Mouse (Mus musculus) forebrain, embryonic 15.5 days (tissue): ENCODE measurements around the gene Pon1. TPM values are rescaled to one million over a fixed set of nuclear protein-coding genes. Genes with fewer than 3 reads are reported as not detected.
A peak's percentile ranks its signal among the peaks of the same experiment; 100 is the strongest.

Source experiments
- ATAC-seq: fragments of 200-750 bp; cut with Nextera tagmentation; replicated peaks from 2 replicates; pipeline ENCODE4 v1.8.0; 2017; ENCODE audit warnings: mild to moderate bottlenecking, moderate TSS enrichment, moderate library complexity
- H3K27ac ChIP-seq: fragments of 300-500 bp; sonication (generic); replicated peaks from 2 replicates; pipeline ENCODE4 v1.5.1; 2015; ENCODE audit warnings: mild to moderate bottlenecking, inconsistent platforms
- H3K27me3 ChIP-seq: fragments of 300-500 bp; sonication (generic); 2 replicates; pipeline ENCODE4 v1.6.1; 2015; ENCODE audit warnings: inconsistent platforms
- H3K36me3 ChIP-seq: fragments of 300-500 bp; sonication (generic); 2 replicates; pipeline ENCODE4 v1.6.1; 2015; ENCODE audit warnings: mild to moderate bottlenecking, inconsistent platforms
- H3K4me1 ChIP-seq: fragments of 300-500 bp; sonication (generic); 2 replicates; pipeline ENCODE4 v1.6.1; 2015; ENCODE audit warnings: inconsistent platforms
- H3K4me2 ChIP-seq: fragments of 300-500 bp; sonication (generic); replicated peaks from 2 replicates; pipeline ENCODE4 v1.6.1; 2015; ENCODE audit warnings: mild to moderate bottlenecking, inconsistent platforms
- H3K4me3 ChIP-seq: fragments of 300-500 bp; sonication (generic); 2 replicates; pipeline ENCODE4 v1.5.1; 2015; ENCODE audit warnings: mild to moderate bottlenecking, inconsistent platforms
- H3K9ac ChIP-seq: fragments of 300-500 bp; sonication (generic); replicated peaks from 2 replicates; pipeline ENCODE4 v1.6.1; 2015; ENCODE audit warnings: mild to moderate bottlenecking, inconsistent platforms
- H3K9me3 ChIP-seq: fragments of 300-500 bp; sonication (generic); 2 replicates; pipeline ENCODE4 v1.6.1; 2016; ENCODE audit warnings: inconsistent platforms
- WGBS: fragments of 180-500 bp; shearing (Covaris S2); methylation state at CpG from one replicate; pipeline ENCODE4 v1.1.7; 2015; ENCODE audit warnings: mixed read lengths; 5-methylcytosine and 5-hydroxymethylcytosine counted together
- polyA plus RNA-seq: library from polyadenylated mRNA; unstranded; fragments of >200 nt; fragmentation: Nextera tagmentation; extraction: Ambion mirVana; gene quantifications from 2 replicates; pipeline ENCODE4 v1.2.1, GENCODE M21; 2015

Gene Pon1
- polyA plus RNA-seq, 1 experiment from 2014 or later: 1.1 TPM

DNA sequence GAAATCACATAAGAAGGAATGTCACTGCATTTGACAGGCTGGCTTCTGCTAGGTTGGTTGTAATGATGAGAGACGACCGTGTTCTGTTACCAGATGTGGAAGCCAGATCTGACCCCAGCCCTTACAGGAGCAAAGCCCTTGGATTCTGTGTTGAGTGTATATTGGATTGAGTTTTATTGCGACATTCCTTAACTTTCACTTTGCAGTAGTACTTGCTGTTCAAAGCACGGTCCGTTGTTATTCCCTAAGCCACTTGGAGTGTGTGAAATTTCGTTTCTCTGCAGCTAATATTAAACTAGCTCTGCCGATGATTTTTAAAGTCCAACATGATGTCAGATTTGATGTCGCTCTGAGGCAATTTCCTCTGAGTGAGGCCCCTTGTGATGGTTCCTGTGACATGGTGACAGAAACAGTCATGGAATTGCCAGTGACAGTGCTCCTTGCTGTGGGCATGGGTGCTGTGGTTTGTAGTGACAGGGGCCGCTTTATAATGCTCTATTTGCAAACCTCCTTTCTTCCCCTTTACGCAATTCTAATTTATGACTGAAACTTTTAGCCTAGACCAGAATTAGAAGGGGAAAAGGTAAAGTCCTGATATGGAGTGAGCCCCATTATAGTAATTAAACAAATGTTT, 19.4 kb downstream of the Pon1 start:
- Histone ChIP-seq H3K27ac (no peak overlapping the region), H3K4me2 (no peak overlapping the region), H3K4me1 (peaks cover 6% of the 10 kb centered on the region; the same call in 1 of the 2 replicates), H3K36me3 (no peaks in the 10 kb centered on the region), H3K4me3 (no peak overlapping the region), H3K27me3 (no peaks in the 10 kb centered on the region), H3K9ac (no peak overlapping the region), H3K9me3 (no peaks in the 10 kb centered on the region)
- ATAC-seq: no peak
- WGBS: 93% methylated on average over 10 of the region's 10 CpGs

DNA sequence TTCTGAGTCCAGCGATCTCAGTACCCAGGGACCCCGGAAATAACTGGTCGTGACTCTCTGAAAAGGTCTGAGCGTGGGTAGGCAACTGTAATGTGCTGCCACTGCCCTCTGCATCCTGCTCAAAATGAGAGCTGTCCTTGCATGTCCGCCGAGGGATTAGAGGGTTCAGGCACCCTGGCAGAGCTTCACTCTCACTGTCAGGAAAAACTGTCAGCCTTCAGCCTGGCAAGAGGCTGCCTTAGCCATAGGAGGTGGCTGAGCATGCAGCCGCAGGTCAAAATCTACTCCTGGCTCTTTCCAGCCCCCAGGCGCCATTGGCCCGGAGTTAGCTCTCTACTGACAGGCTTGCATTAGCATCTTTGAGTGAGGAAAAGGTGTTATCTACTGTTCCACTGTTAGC, 21.2 kb downstream of the Pon1 start:
- Histone ChIP-seq H3K27ac (no peak overlapping the region), H3K4me3 (no peak overlapping the region), H3K9me3 (no peaks in the 10 kb centered on the region), H3K36me3 (no peaks in the 10 kb centered on the region), H3K9ac (no peak overlapping the region), H3K27me3 (no peaks in the 10 kb centered on the region), H3K4me1 (peaks cover 7% of the 10 kb centered on the region; the same call in 1 of the 2 replicates), H3K4me2 (no peak overlapping the region)
- no peak for ATAC-seq
- WGBS: 87% methylated on average over 9 of the region's 9 CpGs

DNA sequence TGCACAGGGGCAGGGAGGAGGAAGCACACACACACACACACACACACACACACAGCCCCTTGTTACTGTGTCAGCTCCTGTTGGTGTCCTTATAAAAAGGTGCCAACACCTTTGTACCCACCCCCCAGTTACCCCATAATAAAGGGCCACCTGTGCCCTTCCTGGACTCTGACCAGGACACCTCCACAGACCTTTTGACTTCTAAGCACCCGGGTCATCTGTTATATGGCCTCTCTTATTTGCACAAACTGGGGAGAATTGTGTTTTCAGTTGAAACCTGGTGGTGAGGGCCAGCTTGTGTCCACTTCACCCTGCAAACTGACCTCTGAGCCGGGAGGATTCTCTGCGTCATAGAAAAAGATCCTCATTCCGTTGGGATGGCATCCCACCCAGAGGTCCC, 22.3 kb downstream of the Pon1 start:
- peaks cover 14% of the 10 kb centered on the region for H3K4me1 ChIP-seq
- 93% methylated on average over 4 of the region's 4 CpGs for WGBS

DNA sequence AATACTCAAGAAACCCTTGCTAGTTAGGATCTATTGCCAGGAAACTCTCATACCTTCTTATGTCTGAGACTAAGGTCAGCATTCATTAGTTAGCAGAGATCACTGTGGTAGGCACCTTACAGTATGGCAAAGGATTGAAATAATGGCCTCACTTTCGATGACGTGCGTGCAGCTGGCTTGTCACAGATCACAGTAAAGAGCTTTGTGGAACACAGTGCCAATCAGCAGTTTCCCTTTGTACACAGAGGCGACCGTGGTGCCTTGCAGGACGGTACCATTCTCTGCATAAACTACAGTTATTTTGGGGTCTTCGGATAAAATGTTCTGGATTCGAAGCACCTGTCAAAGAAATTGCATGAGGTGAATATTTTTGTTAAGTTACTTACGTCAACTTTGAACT, 25.6 kb downstream of the Pon1 start:
- no peak overlapping the region for H3K9ac ChIP-seq
- no peaks in the 10 kb centered on the region for H3K9me3 ChIP-seq
- 38% methylated on average over 9 of the region's 9 CpGs for WGBS
- no peak overlapping the region for H3K4me3 ChIP-seq
- peaks cover 17% of the 10 kb centered on the region for H3K4me1 ChIP-seq
- H3K27ac ChIP-seq: no peak overlapping the region
- 0 out of 2 replicates have a peak, but pooled peaks have one; percentile 38 for ATAC-seq
- no peak overlapping the region for H3K4me2 ChIP-seq
- no peaks in the 10 kb centered on the region for H3K27me3 ChIP-seq
- H3K36me3 ChIP-seq: no peaks in the 10 kb centered on the region

More for the DNA sequence above, 22.3 kb downstream of the Pon1 start:
- Histone ChIP-seq H3K27ac (no peak overlapping the region), H3K36me3 (no peaks in the 10 kb centered on the region), H3K9me3 (no peaks in the 10 kb centered on the region), H3K9ac (no peak overlapping the region), H3K27me3 (no peaks in the 10 kb centered on the region), H3K4me3 (no peak overlapping the region), H3K4me2 (no peak overlapping the region)
- no peak for ATAC-seq

DNA sequence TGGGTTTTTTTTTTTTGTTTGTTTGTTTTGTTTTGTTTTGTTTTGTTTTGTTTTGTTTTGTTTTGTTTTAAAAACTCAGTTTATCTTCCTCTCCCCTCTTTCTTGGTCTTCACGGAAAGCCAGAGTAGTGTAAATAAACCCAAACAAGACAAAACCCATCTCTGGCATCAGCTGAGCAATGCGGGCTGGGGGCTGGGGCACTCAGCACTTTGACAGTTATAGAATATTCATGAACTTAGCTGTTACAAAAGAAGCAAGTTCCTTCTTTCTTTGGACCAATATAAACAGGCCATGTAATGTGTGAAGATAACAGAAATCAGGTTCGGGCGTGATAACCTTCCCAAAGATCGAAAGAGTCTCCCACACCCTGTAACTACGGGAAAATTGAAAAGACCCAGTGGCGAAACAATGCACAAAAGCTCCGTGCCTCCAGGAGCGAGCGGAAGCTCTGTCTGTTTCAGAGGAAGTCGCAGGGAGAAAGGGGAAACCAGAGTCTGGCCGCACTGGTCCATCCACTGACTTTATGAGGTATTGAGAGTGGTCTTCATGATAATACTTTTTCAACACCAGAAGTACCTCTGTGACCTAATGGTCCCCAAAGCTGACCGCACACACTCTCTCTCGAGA, 26.6 kb downstream of the Pon1 start:
- Histone ChIP-seq H3K4me2 (peak overlapping the region; percentile 34), H3K27me3 (no peaks in the 10 kb centered on the region), H3K9me3 (no peaks in the 10 kb centered on the region), H3K4me3 (peak overlapping the region; percentile 11; the same call in 1 of the 2 replicates), H3K4me1 (peaks cover 17% of the 10 kb centered on the region), H3K9ac (no peak overlapping the region), H3K36me3 (no peaks in the 10 kb centered on the region), H3K27ac (no peak overlapping the region)
- 33% methylated on average over 14 of the region's 14 CpGs for WGBS
- no peak for ATAC-seq

DNA sequence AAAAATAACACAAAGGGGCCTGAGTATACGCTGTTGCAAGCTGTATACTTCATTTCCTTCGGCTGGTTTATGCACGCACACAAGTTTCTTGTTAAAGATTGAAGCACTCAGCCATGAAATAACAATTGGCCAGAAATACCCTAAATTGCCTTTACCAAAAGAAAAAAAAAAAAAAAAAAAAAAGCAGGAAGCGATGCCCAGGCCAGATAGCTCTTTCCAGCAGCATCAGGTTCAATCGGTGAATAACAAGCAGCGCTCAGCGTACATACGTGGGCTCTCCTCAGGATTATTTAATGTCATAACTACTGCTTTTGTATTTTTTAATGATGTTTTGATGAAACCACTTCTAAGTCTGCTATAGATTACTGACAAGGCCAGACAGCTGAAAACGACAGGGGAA, 28.9 kb downstream of the Pon1 start:
- H3K36me3 ChIP-seq: peaks cover 7% of the 10 kb centered on the region; the same call in 1 of the 2 replicates
- WGBS: 35% methylated on average over 9 of the region's 9 CpGs
- no peak overlapping the region for H3K4me3 ChIP-seq
- ATAC-seq: no peak
- no peak overlapping the region for H3K4me2 ChIP-seq
- H3K9ac ChIP-seq: no peak overlapping the region
- H3K27me3 ChIP-seq: no peaks in the 10 kb centered on the region
- H3K4me1 ChIP-seq: peaks cover 17% of the 10 kb centered on the region
- H3K9me3 ChIP-seq: no peaks in the 10 kb centered on the region
- H3K27ac ChIP-seq: no peak overlapping the region

DNA sequence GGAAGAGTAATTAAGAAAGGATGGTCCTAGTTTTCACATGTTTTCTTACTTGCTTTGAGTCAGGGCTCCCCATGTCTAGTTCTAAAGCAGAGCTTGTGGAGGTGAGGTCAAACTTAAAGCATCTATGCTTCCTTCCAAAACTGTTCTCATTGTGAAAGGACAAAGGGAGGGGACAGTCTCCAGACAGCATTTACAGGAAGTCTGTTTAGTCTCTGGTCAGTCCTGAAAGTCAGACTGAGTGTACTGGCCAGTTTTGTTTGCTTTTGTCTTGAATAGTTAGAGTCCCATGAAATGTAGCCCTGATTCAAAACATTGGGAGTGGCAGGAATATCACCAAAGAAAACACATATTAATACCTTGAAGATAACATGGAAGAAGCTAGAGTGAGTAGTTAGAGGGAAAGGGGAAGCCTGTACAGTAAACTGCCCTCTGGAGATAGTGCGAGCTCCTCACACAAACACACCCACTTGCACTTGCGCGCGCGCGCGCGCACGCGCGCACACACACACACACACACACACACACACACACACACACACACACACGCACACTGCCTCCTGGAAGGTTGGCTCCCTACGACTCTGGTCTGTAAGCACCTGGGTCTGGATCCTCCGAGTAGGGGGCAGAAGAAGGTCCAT, 30.1 kb downstream of the Pon1 start:
- H3K4me3 ChIP-seq: no peak overlapping the region
- 97% methylated on average over 14 of the region's 14 CpGs for WGBS
- no peak overlapping the region for H3K27ac ChIP-seq
- H3K36me3 ChIP-seq: peaks cover 18% of the 10 kb centered on the region
- H3K27me3 ChIP-seq: no peaks in the 10 kb centered on the region
- H3K9ac ChIP-seq: no peak overlapping the region
- H3K9me3 ChIP-seq: no peaks in the 10 kb centered on the region
- no peak for ATAC-seq
- peaks cover 17% of the 10 kb centered on the region for H3K4me1 ChIP-seq
- H3K4me2 ChIP-seq: no peak overlapping the region

DNA sequence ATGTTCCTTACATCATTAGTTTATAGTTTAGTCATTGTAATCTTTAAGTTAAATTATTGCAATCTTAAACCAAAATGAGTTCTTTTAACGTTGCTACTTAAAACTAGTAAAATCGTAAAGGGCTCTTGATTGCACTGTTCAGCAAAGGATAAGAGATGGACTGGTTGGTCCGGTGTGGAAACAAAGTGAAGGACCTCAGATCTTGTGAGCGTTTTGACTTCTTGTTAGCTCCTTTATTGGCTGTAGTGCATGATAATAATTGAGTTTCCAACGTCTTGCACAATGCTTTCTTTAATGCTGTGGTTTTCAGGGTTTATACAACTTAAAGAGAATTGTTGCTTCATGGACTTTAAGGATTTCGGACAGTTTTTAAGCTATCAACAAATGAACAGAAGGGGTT, 31.7 kb downstream of the Pon1 start:
- H3K4me3 ChIP-seq: no peak overlapping the region
- peaks cover 5% of the 10 kb centered on the region for H3K4me1 ChIP-seq
- no peak for ATAC-seq
- no peaks in the 10 kb centered on the region for H3K27me3 ChIP-seq
- H3K4me2 ChIP-seq: no peak overlapping the region
- no peak overlapping the region for H3K9ac ChIP-seq
- H3K27ac ChIP-seq: no peak overlapping the region
- H3K9me3 ChIP-seq: no peaks in the 10 kb centered on the region
- 90% methylated on average over 6 of the region's 6 CpGs for WGBS
- peaks cover 20% of the 10 kb centered on the region for H3K36me3 ChIP-seq

DNA sequence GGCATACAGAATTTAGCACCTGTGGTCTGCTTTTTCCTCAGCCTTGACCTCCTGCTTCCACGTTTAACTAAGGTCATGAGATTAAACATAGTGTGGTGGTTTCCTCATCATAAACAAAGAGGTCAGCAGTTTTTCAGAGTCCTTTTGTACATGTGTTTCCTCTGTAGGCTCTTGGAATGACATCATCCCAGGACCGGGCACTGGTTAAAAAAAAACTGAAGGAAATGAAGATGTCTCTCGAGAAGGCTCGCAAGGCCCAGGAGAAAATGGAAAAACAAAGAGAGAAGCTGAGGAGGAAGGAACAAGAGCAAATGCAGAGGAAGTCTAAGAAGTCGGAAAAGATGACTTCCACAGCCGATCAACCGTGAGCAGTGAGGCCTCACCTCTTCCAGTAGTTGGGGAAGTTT, 34.4 kb downstream of the Pon1 start:
- Histone ChIP-seq H3K4me1 (no peaks in the 10 kb centered on the region), H3K9ac (no peak overlapping the region), H3K9me3 (no peaks in the 10 kb centered on the region), H3K4me2 (no peak overlapping the region), H3K27me3 (no peaks in the 10 kb centered on the region), H3K4me3 (no peak overlapping the region), H3K36me3 (peaks cover 24% of the 10 kb centered on the region), H3K27ac (no peak overlapping the region)
- no peak for ATAC-seq
- 87% methylated on average over 7 of the region's 7 CpGs for WGBS

DNA sequence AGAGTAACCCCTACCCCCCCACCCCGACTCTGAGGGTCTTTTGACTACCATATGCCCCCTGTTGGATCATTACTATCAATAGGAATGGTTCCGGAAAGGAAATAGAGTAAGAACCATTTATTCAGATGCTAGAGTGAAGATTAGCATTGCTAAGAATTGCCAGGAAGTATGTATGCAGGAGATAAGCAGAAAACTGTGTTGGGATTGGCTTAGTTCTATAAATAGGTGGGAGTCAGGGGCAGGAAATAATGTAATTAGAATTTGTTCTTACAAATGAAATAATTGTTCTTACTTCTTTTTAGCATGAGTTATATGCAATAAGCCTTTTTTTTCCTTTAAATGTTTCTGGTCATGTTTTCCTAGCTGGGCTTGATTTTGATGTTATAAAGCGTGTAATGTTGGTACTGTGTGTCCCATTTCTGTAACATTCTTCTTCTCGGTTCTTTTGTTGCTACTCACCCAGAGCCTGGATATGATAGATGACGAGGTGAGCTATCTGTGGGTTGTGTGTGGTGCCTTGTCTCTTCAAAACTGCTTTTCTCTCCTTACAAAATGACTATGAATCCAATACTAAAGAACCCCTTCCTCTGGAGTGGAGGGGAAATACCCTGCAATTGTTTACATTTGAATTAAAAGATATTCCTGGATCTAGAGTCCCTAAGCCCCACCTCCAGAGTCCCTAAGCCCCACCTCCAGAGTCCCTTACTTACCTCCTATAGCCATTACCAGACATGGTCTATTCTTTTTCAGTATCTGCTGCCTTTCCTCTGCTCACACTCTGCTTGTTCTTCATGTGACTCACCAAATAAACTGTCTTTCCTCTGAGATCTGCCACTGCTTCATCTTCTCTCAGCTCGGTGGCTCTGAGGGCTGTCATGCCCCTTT, 37.0 kb downstream of the Pon1 start:
- no peaks in the 10 kb centered on the region for H3K27me3 ChIP-seq
- no peak for ATAC-seq
- H3K4me1 ChIP-seq: no peaks in the 10 kb centered on the region
- no peak overlapping the region for H3K27ac ChIP-seq
- WGBS: 84% methylated on average over 6 of the region's 6 CpGs
- H3K9me3 ChIP-seq: no peaks in the 10 kb centered on the region
- no peak overlapping the region for H3K4me2 ChIP-seq
- H3K4me3 ChIP-seq: no peak overlapping the region
- no peak overlapping the region for H3K9ac ChIP-seq
- peaks cover 24% of the 10 kb centered on the region for H3K36me3 ChIP-seq

DNA sequence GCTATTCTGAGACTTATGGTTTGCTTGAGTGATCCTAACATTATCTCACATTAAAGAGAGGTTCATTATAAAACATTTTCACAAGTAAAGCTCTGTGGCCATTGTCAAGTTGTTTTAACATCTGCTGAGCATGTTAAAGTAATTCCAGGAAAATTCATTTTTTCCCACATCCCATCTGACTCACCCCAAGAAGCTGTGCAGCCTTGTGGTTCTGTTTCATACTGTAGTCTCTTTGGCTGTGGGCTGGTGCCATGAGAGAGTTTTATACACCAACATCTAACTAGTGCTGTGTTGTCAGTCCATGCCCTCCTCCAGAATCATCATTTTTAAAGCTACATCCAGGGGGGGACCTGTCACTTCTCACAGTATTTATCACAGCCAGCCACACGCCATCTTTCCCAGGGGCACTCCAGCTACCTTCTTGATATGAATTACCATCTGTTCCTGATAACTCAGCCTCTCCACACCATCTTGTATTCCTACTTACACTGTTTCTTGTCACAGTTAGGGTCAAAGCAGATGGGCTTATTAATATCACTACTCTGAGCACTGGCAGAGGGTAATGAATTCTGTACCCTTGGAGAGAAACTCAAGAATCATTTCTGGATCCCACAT, 38.3 kb downstream of the Pon1 start:
- no peak overlapping the region for H3K4me2 ChIP-seq
- ATAC-seq: 0 out of 2 replicates have a peak, but pooled peaks have one; percentile 29
- no peaks in the 10 kb centered on the region for H3K27me3 ChIP-seq
- WGBS: 69% methylated on average over 1 of the region's 1 CpGs
- H3K4me1 ChIP-seq: peaks cover 8% of the 10 kb centered on the region
- no peak overlapping the region for H3K4me3 ChIP-seq
- H3K9ac ChIP-seq: no peak overlapping the region
- H3K27ac ChIP-seq: no peak overlapping the region
- peaks cover 19% of the 10 kb centered on the region for H3K36me3 ChIP-seq
- H3K9me3 ChIP-seq: no peaks in the 10 kb centered on the region
